Mouse (Mus musculus) C3H10T1/2 (cell line): ENCODE data around the gene Bpifc. TPM values are rescaled to one million over a fixed set of nuclear protein-coding genes. Genes with fewer than 3 reads are reported as not detected.

Experiments
- polyA plus RNA-seq, 2 experiments: library from polyadenylated mRNA; unstranded; fragments of >200 nt; fragmentation: generic; extraction: Trizol; gene quantifications; one replicate each; pipeline ENCODE4 v1.2.1; 2012; ENCODE audit warnings: missing spikeins in 2 of 2

The Bpifc gene
- polyA plus RNA-seq = under 1 TPM in 1 of 2 experiments, not detected in 1; 0.01 TPM

GRCm38 (mm10) chr10:86011781-86012180 lies at the start of gene Bpifc:
TSS of gene Bpifc (minus strand) at chr10:86011895.

GRCm38 (mm10) chr10:86021749-86022473 lies 10.2 kb upstream of the Bpifc start, which contains the start of gene Fbxo7:
TSS of gene Fbxo7 (plus strand) at chr10:86021972.

GRCm38 (mm10) chr10:85957464-85957950 lies 54.2 kb downstream of the Bpifc start, which contains the start of gene Rtcb:
TSS of gene Rtcb (minus strand) at chr10:85957823.

GRCm38 (mm10) chr10:85927676-85928445 lies 83.8 kb downstream of the Bpifc start, which contains the start of gene Ascl4:
TSS of gene Ascl4 (plus strand) at chr10:85927681.

GRCm38 (mm10) chr10:85916498-85917309 lies 95.0 kb downstream of the Bpifc start, which contains the start of gene Prdm4:
TSS of gene Prdm4 (minus strand) at chr10:85917142.

Other genes starting within 250 kb of the Bpifc start
- 10 to 100 TPM in 1 of 2 experiments, 1 to 10 TPM in 1; 9.8 to 20.6 TPM for gene Pwp1, start 182.4 kb downstream of the Bpifc start, polyA plus RNA-seq
- gene Prdm4, start 94.8 kb downstream of the Bpifc start, polyA plus RNA-seq = 10 to 100 TPM in 1 of 2 experiments, 1 to 10 TPM in 1; 3.5 to 11.0 TPM
- not detected for gene Ascl4, start 84.2 kb downstream of the Bpifc start, polyA plus RNA-seq
- 100 to 1,000 TPM; 120 to 176 TPM for gene Rtcb, start 54.1 kb downstream of the Bpifc start, polyA plus RNA-seq
- 10 to 100 TPM; 10.0 to 21.2 TPM for gene Fbxo7, start 10.1 kb upstream of the Bpifc start, polyA plus RNA-seq